Mouse (Mus musculus) CH12F3 (cell line): Measurements from ENCODE around the gene Ccdc105.

Experiments
- in situ Hi-C: fragments of 300-500 bp; cut with MboI; formaldehyde crosslinking; loops from 2 replicates; pipeline ENCODE4 v1.14.3; 2020; ENCODE audit warnings: low sequenced_read_pairs

Ccdc105 gene

GRCm38 (mm10) chr10:78718056-78718455, 34.8 kb downstream of the Ccdc105 start, which contains the start of gene Casp14:
Gene Casp14 (minus strand): TSS chr10:78718294.
- in situ Hi-C loops: no loop called here

- in situ Hi-C loops: no loop called here
Measured at GRCm38 (mm10) chr10:78716231-78716630, 36.6 kb downstream of the Ccdc105 start.

GRCm38 (mm10) chr10:78715156-78715555, 37.7 kb downstream of the Ccdc105 start:
- in situ Hi-C loops: no loop called here

GRCm38 (mm10) chr10:78714129-78714528, 38.7 kb downstream of the Ccdc105 start:
- in situ Hi-C loops: no loop called here

- in situ Hi-C loops: no loop called here
Measured at GRCm38 (mm10) chr10:78710706-78711105, 42.2 kb downstream of the Ccdc105 start.

GRCm38 (mm10) chr10:78700881-78701280, 52.0 kb downstream of the Ccdc105 start:
- in situ Hi-C loops: no loop called here
